Mouse (Mus musculus) mature B cell (primary cell): ENCODE data around the gene Mipep.

ENCODE experiments used
- in situ Hi-C: fragments of 300-500 bp; cut with MboI; formaldehyde crosslinking; loops from 2 replicates; pipeline ENCODE4 v1.14.3; 2019

Gene Mipep

GRCm38 (mm10) chr14:60784427-60785315, at the start of gene Mipep:
Gene Mipep, plus strand, starts transcription at chr14:60784573.
- in situ Hi-C loops, result no loop called here

- in situ Hi-C loops, result no loop called here
These were observed 49.2 kb upstream of the Mipep start for GRCm38 (mm10) chr14:60735206-60735605.

DNA sequence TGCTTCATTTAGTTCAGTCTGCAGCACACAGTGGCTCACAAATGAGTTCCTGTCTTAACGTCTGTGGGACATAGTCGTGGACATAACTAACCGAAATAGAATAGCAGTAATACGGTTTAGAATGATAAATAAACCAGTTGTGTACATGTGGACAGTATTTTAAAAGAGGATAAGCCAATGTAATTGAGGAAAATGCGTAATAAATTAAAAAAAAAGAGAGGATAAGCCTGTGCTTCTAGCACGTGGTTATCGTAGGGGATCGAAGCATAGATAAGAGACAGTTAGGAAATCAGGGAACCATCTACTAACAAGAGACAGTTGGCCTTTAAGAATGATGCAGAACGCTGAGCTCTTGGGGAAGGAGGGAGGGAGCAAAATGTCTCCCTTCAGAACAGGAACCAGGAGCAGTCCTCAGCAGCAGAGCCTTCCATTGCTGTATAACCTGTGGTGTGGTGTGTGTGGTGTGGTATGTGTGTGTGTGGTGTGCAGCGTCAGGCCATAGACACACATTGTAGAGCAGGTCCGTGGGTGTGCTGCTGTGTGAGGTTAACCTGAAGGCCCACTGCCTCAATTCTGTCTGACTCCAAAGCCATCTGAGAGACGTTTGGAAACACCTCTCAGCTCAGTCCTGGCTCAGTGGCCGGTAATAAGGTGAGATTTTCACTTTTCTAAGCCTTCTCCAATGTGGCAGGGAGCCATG, 48.4 kb upstream of the Mipep start:
- in situ Hi-C loops, result no loop called here

- in situ Hi-C loops, result no loop called here
These were observed 47.7 kb upstream of the Mipep start for GRCm38 (mm10) chr14:60736591-60737192.

- in situ Hi-C loops, result no loop called here
These were observed 47.2 kb upstream of the Mipep start for GRCm38 (mm10) chr14:60737202-60737611.

DNA sequence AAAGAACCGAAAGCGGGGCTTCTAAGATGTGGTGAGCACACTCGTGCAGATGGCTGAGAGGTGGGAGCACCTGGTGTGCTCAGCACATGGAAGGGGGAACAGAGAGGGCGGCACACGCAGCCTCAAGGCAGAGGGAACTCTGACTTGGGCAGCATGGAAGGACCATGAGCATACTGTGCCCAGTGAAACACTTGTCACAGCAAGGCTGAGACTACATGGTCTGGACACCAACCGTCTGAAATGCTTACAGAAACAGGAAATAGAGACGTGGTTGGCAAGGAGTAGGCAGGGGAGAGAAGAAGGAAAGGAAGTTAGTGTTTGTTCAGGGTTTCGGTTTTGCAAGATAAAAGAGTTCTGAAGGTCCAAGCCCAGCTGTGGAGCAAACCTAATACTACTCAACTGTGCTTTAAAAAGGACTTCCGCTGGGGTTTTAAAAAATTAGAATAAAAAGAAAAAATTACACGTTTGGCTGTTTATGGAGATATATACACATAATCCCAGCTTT, 45.9 kb upstream of the Mipep start:
- in situ Hi-C loops, result no loop called here

GRCm38 (mm10) chr14:60739155-60739554, 45.2 kb upstream of the Mipep start:
- in situ Hi-C loops, result no loop called here

DNA sequence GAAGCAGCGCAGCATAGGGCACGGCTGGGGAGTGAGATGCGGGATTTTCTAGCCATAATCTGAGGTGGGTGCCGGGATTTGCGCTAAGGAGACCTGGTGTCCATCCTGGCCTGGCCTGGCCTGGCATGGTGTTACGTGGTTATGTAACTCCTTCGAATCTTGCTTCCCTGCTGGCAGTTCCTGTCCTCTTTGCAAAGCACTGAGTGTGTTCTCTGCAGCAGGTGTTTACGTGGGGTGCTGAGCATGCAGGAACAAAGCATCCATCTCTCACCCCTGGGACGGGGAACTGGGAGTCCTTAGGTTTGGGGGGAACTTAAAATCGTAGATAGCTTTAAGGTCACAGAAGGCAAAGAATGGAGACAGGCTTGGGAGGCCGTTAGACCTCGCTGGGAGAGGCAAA, 44.8 kb upstream of the Mipep start:
- in situ Hi-C loops, result no loop called here

- in situ Hi-C loops, result no loop called here
These were observed 43.9 kb upstream of the Mipep start for GRCm38 (mm10) chr14:60740507-60740906.

- in situ Hi-C loops, result no loop called here
These were observed 43.3 kb upstream of the Mipep start for GRCm38 (mm10) chr14:60741033-60741432.

DNA sequence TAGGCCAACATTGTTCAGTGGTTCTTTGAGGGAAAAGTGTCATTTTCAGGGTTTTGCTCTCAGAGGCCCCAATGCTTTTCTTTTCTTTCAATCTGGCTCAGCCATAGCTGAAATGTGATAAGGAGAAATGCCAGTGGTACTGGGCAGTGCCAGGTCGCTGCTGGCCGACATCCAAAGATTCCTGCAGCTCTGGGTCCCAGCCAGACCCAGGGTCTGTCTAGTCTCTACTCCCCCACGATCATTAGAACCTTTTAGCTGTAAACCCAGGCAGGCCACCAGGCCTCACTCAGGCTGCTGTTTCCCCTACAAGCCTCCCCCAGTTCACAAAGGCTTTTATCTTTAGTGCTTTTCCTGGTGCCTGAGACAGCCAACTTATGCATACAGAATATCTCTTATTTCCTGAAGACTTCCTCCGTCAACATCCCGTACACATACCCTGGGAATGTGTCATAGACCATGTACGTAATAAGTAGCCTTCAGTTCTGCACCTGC, 42.8 kb upstream of the Mipep start:
- in situ Hi-C loops, result no loop called here

GRCm38 (mm10) chr14:60743681-60744080, 40.7 kb upstream of the Mipep start:
- in situ Hi-C loops, result no loop called here

GRCm38 (mm10) chr14:60745201-60745600, 39.2 kb upstream of the Mipep start:
- in situ Hi-C loops, result no loop called here

GRCm38 (mm10) chr14:60746141-60746540, 38.2 kb upstream of the Mipep start:
- in situ Hi-C loops, result no loop called here

DNA sequence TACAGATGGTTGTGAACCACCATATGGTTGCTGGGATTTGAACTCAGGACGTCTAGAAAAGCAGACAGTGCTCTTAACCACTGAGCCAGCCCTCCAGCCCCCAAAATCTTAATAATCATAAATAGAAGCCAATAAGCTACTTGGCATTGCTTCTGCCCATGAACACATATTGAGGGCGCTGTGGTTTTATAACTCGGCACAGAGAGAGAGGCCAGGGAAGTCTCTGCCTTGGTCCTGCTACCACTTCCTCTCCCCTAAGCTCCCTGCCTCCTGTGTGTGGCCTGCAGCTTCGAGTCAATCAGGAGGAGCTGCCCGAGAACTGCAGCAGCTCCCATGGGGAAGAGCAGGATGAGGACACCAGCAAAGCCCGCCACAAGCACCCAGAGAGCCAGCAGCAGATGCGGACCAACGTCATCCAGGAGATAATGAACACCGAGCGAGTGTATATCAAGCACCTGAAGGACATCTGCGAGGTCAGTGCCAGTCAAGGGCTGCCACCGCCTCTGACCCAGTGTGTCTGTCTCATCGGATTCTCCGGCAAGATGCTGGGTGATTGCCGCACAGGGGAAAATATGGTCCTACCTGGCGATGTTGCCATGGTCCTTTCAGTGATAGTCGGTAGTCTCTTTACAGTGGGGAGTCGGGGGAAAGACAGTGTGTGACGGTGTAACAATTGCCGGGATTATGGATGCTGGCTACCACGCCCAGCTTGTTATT, 37.1 kb upstream of the Mipep start:
- in situ Hi-C loops, result no loop called here

- in situ Hi-C loops, result no loop called here
These were observed 34.5 kb upstream of the Mipep start for GRCm38 (mm10) chr14:60749880-60750279.

- in situ Hi-C loops, result no loop called here
These were observed 32.8 kb upstream of the Mipep start for GRCm38 (mm10) chr14:60751581-60751980.

DNA sequence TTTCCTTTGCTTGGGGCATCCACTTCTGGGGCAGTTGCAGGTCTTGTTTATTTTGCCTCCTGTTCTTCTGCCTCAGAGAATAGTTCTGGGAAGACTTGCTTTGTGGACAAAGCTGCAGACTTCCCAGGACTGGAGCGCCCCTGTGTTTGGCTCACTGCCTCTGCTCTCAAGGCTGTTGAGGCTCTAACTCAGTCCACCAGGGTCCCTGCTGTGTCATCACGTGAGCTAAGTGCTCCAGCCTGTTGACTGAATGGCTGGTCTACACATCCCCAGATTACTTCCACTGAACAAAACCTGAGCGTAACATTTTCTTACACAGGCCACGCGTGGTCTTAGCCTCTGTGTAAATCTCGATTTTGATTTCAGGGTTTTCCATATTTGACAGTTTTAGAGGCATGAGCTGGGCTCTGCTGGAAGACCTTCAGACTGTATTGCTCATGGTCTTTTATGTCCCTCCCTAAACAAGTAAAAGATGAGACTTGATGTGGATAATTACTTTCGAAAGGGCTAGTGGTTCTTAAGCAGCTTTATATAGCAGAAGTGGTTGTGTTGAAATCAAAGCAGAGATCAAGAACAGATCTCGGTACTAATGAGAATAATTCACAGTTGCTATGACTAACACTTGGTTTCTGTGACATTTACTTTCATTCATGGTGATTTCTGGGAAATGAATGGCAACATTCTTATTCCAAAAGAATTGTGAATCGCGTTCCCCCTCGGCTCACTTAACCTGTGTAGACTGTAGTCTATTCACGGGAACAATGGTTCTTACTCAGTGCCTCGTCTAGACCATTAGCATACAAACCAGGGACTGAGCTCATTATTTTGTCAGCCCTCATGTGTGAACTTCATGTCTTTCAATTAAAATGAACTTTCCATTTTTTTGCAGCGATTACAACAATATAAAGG, 31.2 kb upstream of the Mipep start:
- in situ Hi-C loops, result no loop called here

DNA sequence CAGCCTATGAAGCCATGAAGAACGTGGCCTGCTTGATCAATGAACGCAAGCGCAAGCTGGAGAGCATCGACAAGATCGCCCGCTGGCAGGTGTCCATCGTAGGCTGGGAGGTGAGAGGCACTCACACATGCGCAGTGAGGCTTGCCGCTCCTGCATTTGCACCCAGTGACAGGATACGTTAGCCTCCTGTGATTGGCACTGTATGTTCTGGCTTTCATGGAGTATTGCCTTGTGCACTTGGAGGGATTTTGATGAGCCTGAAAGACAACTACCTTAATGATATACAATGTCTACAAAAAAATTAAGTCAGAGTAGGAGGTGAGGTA, 30.6 kb upstream of the Mipep start:
- in situ Hi-C loops, result no loop called here

GRCm38 (mm10) chr14:60754656-60755055, 29.7 kb upstream of the Mipep start:
- in situ Hi-C loops, result no loop called here

GRCm38 (mm10) chr14:60756271-60756670, 28.1 kb upstream of the Mipep start:
- in situ Hi-C loops, result no loop called here
